Mouse (Mus musculus) ovary, postnatal 14 days (tissue): ENCODE measurements at regions not wholly inside any gene's neighbourhood (a gene's known extent, or its start where the extent isn't known, plus 50 kb on each side); places are given as distances from the start of the nearest gene placed in this dataset.

Experiments used
- DNase-seq: peaks from one replicate; pipeline ENCODE4 v3.0.0; 2022; ENCODE audit warnings: low spot score

DNA sequence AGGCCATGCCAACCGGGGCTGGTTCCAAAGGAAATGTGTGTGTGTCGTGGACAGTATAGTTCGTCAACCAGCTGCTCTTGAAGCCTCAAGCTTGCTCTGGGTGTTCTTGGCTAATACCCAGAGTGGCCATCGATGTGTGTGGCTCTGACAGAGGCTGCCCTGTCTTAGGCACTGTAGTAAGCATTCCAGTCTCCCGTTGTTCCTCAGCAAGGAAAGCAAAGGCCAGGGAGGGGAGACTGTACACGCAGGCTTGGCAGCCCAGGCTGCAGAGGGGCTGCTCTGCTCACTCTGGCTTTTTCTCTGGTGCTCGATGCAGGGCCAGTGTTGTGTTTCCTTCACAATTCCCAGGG, 106.1 kb upstream of the Unc5b start:
- DNase-seq = no peak

DNA sequence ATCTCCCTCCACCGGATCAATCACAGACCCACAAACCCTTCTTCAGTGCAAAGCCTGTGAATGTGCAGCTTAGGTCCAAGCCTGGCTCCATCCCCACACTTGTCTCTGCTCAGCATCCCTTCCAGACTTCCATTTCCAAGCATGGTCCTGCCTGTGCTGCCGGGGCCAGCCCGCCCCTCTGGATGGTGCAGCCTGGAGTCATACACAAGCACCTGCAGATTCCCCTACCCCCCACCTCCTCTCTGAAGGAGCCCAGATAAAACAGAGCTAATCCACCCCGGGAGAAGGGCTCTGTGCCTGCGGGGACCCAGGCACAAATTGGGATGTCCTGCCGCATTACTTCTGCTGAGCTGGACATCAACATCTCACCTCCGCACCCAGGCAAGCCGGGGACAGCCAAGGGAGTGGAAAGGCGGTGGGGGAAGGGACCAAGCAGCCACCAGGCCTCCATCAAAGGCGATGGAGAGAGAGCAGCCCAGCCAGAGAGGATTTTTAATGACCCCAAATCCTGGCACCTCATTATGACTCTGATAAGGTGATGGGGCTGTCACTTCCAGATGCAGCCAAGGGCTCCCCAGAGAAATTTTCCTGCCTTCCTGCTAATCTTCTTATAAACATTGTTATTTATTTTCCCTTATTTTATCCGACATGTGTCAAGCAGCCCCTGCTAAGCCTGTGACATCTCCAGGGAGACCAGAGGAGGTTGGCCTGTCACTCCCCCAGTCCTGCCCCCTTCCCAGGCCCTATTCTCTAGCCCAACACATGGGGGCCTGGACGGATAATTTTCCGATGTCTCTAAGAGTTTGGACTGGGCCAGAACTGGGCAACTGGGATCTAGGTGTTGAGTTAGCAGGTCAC, 105.5 kb upstream of the Unc5b start:
- no peak for DNase-seq

DNA sequence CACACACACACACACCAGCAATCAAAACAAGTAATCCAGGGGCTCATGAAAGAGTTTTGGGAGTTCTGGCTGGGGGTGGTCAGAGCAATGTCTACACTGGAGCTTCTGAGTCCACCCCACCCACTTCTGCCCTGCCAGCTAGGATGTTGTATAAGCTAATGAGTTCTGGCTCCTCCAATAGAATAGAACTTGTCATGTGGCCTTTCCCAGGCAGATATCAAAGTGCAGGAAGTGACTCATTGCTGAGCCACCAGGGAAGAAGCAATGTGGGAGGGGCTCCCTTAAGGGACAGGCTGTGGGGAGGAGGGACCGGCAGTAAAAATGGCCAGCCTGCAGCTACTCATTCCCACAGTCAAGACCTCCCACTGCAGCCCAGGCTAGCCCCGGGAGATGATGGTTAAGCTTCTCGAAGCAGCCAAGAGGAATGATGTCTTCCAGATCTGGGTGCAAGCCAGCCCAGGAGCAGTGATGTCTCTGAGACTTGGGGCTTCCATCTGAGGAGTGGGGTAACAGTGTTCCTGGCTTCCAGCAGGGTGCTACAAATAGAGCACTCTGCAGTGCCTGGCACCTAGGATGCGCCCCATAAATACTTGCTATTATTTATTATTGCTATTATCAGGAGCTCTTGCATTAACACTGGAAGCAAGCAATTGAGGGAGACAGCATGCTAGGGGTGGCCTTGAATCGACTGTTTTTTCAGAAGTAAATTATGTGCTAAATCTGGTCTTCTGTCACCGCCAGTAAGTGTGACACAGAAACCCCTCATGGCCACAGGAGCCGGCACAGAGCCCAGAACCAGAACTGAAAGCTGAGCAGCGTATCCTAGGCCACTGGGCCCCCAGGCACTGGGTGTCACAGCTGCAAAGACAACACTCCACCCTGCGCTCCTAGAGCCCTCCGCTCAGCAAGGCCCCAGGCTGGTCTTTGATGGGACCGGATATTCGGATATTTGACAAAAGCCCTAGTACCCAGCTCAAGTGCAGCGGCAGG, 103.2 kb upstream of the Unc5b start:
- DNase-seq = no peak

DNA sequence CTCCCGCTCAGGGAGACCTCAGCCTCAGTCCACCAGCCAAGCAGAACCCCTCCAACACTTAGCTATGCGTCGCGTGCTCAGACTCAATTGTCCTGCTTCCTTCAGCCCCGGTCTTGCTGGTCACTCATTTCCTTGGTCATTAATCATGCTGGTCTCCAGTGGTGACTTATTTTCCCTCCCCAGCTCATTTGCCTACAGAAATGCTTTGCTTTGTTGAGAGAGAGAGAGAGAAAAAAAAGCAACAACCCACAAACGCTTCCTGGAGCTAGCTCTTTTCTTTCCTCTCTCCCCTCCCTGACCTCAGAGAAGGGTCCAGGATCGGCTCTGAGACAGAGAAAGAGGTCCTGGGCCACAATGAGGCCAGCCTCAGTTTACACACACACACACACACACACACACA, 102.5 kb upstream of the Unc5b start:
- no peak for DNase-seq

DNA sequence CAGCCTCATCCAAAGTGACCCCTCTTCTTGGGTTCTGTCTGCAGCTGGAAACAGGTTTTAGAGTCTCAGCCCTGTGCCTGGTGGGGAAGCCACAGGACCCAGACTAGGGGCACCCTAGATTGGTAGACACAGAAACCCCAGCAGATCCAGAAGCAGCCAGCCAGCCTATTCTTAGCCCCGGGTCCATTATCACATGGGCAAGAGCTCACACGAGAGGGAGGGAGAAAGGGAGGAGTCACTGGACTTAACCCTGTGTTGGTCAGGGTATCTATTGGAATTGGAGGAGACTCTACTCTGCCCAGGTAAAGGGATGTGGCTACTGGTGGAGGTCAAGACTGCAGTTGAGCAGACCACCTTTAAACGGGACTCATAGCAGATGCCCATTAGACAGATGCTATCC, 101.5 kb upstream of the Unc5b start:
- DNase-seq = no peak

DNA sequence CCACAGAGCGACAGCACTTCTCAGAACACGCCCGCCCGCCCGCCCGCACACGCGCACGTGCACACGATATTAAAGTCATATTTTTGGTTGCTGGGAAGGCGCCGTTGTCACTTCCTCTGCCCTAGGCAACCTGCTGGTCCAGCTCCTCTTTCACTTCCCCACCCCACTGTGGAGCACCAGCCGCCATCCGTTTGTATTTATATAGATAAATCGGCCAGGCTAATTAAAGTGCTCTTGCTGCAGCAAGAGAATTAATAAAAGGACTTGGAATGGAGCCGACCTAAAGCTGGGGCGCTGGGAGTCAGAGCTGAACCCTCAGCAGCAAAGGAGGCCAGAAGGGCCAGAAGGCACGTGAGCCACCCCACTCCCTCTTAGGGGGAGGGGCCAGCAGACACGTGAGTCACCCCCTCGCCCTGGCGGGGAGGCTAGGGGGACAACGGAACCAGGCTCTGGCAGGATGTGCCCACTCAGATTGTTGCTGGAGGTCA, 100.6 kb upstream of the Unc5b start:
- DNase-seq = no peak

DNA sequence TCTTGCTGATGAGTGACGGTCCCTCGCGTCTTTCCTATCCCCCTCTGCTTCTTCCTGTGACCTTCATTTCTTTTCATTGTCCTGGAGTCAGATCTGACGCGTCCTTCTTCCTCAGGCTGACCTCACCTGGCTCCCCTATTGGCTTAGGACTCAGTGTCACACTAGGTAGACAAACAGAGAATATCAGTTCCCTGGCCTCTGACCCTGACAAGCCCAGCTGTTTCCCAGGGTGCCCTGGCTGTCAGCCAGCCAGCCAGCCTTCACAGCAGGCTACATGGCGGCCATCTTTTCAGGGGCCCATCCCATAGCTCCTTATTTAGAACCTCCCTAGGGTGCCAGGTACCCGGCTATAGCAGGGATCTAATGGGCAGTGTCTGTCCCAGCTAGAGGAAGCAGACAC, 97.3 kb upstream of the Unc5b start:
- no peak for DNase-seq

DNA sequence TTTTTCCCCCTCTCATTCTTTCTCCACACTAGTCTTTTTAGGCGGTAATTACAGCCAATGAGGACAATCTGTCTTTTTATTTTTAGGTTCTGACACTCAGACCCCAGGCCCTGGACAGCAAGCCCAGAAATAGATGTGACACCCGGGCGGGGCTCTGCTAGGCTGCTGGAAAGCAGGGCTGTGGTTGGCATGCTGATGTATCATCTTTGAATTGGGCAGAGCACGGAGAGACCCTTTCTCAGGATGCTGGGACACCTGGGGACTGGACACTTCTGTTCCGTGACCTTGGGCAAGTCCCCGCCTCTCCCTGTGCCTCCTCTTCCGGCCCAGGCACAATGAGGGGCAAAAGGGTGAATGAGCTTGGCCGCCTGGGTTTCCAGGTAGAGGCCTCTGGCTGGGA, 96.8 kb upstream of the Unc5b start:
- no peak for DNase-seq

DNA sequence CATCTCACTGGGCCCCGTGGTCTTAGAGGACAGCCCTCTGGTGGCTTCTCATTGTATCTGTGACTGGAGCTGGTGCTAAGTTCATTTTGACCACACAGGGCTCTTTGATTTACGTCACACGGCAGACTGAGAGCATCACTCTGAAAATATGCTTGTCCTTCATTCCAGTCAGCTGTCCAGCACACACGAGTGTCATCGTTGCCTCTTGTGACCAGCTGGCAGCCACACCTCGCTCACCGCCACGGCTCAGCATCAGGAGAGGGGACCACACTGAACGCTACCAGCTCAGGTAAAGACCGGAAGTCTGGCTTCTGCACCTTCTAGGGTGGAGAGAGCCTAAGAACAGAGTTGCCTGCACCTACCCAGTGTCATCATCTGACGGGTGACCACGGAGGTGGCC, 95.3 kb upstream of the Unc5b start:
- no peak for DNase-seq

DNA sequence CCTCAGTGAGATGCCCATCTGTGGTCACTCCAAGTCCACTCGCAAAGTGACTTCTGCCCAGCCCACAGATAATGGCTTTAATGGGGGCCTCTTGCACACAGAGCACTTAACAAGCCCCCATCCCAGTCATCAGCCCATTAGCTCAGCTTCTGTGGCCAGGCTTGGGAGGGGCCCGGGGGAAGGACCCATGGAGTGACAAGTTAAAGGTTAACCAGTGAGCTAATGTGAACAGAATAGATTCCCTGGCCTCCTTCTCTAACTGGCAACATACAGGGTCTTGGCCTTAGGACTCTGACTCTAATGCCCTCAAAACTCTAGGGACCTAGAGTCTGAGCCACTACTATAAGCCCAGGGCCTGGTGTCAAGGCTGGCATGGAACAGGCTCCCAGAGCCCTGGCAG, 94.3 kb upstream of the Unc5b start:
- no peak for DNase-seq

DNA sequence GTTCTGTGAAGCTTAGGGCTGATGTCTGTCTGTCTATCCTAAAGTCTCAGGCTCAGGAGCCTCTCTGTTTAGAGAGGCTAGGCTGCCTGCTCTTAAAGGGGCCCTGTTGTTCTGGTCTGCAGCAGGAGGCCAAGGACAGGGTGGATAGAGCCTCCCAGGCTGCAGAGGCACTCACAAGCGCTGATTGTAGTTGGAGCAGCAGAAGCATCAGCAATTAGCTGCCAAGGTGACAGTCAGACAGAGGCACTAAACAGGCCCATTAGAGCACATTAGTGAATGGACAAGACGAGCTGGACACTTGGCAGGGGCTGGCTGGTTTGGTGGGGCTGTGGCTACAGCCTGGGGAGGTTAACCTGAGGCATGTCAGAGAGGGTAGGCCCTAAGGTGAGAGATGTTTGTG, 93.8 kb upstream of the Unc5b start:
- DNase-seq = no peak

DNA sequence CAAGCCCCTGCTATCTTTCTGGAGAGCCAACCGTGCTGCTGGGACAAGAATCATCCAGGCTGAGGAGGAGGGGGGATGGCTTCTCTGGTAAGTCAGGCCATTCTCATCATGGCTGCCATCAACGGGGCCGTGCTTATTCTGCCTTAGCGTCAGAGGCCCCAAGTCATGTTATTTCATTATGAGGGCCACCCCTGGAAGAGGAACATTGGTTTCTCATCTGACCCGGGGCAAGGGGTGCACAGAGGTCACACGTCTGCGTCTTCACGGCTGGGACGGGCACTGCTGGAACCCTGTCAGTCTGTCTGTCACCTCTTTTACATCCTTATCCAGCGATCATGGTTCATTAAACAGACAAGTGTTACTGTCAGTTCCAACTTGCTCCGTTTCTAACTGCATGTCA, 92.4 kb upstream of the Unc5b start:
- no peak for DNase-seq

DNA sequence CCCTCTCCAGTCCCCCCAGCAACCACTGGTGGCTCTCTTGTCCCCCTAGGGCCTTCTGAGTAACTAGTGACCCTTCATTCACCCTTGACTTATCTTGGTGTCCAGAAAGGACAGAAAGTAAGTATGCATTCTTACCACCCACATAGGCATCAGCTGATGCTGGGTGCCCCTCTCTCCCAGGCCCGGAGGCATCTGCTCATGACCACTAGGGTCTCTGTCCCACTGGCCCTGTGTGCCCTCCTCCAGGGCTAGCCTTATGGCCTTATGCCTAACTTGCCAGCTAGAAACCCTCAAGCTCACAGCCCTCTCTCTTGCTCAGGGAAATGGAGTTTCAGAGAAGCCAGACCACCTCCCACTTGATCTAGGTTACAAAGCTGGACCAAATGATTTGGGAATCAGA, 89.2 kb upstream of the Unc5b start:
- no peak for DNase-seq

DNA sequence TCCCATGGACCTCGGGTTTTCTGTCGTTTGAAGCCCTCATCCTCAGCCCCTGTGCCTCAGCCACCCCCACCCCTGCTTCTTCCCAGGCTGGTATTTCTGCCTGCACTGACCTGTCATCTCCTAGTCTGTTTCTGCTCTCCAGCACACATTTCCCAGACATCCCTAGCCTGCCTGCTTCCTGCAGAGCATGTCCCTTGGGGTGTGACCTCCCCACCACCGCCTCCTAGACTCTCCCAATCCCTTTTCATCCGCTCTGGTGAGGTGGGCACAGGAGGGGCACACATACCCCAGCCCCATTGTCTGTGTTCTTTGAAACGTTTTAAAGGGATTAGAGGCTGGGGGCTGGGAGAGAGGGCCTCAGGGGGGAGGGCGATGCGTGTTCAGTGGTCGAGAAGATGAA, 86.6 kb upstream of the Unc5b start:
- DNase-seq = no peak

DNA sequence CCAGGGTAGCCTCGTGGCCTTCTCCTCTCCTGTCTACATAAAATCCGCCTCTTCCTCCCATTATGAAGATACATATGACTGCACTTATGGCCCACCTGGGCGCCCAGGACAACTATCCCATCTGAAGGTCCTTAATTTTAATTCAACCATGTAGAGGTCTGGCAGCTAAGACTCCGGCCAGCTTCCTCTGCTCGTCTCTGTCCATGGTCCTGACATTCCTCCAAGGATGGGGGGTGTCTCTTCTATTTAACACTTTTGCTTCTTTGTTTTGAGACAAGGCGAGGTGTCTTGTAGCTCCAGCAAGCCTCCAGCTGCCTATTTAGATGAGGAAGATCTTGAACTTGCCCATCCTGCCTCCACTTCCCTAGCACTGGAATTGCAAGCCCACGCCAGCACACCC, 83.0 kb upstream of the Unc5b start:
- peak; percentile 27 for DNase-seq

DNA sequence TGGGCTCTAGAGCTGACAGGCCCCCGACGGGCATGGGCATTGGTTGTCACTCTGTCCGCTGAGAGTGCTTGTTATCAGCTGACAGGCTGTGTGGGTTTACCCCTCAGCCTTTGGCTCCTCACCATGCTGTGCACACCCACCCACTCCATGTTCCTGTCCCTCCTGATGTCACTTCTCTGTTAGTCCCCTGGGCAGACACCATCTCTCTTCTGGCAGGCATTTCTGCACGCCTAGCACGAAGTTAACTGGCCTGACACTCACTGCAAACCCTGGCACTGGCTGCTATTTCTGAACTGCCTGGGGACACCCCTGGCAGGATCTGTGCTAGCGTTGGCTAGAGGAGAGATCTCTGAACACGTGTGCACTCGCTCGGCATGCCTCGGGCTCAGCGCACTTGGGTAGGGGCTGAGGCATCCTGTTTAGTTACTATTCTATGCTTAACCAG, 82.1 kb upstream of the Unc5b start:
- no peak for DNase-seq

DNA sequence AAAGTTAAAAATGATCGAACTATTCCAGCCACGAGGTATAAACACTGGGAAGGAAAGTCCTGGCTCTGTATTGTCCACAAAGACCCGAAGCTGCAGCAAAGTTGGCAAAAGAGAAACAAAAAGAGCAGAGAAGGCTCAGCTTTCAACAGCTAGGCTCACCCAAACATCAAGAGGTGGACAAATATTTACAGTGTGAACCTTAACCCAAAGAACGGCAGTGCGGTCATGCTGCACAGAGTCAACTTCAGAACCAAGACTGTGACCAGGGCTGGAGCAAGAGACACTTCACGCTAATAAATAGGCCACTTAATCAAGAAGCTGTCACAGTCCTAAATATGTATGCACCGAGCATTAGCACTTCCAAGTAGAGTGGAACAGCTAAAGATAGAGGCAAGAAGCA, 73.0 kb upstream of the Unc5b start:
- no peak for DNase-seq

DNA sequence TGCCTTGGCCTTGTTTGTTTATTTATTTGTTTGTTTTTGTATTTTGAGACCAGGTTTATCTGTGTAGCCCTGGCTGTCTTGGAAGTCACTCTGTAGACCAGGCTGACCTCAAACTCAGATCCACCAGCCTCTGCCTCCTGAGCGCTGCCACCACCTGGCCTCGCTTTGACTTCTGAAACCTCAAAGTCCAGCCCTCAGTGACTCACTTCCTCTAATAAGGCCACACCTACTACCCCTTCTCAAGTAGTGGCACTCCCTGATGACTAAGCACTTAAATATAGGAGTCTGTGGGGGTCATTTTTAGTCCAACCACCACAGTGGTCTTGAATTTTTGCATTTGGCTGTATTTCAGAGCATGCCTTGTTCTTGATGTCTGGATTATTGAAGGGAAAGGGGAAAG, 69.6 kb upstream of the Unc5b start:
- no peak for DNase-seq

DNA sequence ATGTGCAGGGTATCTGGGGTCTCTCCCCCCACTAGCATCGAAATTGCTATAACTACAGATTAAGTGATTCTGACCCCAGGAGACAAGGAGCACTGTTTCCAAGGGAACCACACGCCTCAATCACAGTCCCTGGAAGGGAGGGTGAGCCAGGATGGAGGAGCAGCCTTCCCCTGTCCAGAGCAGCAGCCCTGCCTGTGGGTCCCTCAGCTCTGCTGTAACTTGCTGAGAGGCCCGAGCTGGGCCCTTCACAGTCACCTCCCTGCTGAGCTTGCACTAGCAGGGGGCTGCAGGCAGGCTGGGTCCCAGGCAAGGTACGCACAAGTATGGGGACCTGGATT, 62.4 kb upstream of the Unc5b start:
- no peak for DNase-seq

DNA sequence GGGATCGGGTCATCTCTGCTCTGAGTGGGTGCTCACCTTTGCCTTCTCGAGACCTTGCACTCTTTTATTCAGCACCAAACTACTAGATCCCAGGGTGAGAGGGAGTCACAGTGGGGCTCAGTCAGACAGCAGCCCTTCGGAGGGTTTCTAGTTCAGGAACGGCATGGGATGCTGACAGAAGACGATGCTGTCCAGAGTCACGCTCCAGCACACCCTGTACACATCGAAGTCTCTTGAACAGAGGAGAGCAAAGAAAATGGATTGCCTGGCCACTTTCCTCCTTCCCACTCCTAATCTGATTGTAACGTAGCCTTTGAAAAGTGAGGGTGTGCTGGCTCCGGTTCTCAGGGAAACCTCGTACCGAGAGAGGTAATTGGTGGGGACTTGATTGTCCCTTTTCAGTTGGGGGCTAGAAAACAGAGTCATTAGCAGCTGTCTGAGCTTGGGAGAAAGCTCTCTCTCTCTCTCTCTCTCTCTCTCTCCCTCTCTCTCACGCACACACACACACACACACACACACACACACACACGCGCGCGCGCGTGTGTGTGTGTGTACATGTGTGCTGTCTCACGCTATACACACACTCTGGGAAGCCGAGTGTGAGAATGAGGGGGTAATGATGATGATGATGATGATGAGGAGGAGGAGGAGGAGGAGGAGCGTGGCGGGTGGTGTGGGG, 61.9 kb upstream of the Unc5b start:
- no peak for DNase-seq

DNA sequence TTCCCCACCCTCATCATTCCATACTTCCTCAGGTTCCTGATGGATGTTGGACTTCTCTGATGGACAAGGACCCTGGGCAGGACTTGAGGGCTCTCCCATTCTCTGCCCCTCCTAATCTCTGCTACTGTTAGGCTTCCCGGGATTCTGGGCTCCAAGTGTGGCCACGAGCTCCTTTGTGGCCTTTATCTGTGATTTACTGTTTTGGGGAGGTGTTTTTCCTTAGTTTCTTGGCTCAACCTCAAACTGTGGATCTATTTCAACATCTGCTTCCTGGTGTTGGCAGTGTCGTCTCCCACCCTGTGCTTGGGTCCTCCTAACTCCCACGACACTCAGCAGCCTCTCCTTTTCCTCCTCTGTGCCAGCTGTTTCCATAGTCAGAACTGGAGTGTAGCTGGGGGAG, 61.3 kb upstream of the Unc5b start:
- no peak for DNase-seq

DNA sequence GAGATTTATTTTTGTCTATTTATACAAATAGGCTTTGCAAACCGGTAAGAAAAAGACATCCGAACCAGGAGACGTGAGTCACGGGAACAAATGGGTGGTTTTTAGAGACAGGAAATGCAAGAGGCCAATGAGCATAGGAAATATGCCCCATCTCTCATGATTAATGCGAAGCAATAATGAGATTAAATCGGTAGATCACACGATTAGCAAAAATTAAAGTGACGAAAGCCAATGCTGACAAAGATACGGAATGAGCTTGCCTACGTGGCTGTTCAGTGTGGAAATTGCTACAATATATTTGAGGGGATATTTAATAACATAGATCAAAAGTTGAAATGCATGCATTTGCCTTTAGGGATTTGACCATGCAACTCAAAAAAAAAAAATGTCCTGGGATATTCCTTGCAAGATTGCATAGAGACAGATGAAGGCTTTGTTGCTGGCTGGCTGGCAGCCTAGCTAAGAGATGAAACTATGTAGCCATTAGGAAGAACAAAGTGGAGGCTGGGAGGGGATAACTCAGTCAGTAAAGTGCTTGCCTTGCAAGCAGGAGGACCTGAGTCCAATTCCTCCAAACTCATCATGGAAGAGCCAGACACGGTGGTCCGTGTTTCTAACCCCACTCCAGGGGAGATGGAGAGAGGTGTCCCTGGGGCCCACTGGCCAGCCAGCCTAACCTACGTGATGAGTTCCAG, 60.2 kb upstream of the Unc5b start:
- DNase-seq = no peak
